Mouse (Mus musculus) megakaryocyte, embryonic 14.5 days (primary cell): ENCODE data around the gene Ctso. TPM values are rescaled to one million over a fixed set of nuclear protein-coding genes. Genes with fewer than 3 reads are reported as not detected.

Experiments used
- H3K27me3 ChIP-seq: replicated peaks from 2 replicates; pipeline ENCODE3; 2012; ENCODE audit warnings: inconsistent platforms
- H3K36me3 ChIP-seq: replicated peaks from 2 replicates; pipeline ENCODE3; 2012; ENCODE audit warnings: low read length, inconsistent platforms, mixed read lengths
- H3K4me1 ChIP-seq: 2 replicates; pipeline ENCODE4 v1.6.1; 2012; ENCODE audit warnings: inconsistent platforms
- H3K4me3 ChIP-seq: replicated peaks from 2 replicates; pipeline ENCODE3; 2012; ENCODE audit warnings: moderate library complexity, mild to moderate bottlenecking, inconsistent platforms
- H3K9me3 ChIP-seq: 2 replicates; pipeline ENCODE4 v1.6.1; 2012; ENCODE audit warnings: inconsistent platforms
- FLI1 ChIP-seq: IDR thresholded peaks from 2 replicates; pipeline ENCODE4 v1.6.1; 2012; ENCODE audit warnings: low read length, inconsistent platforms, mixed read lengths
- GATA1 ChIP-seq: IDR thresholded peaks from 3 replicates; pipeline ENCODE4 v1.6.1; 2012; ENCODE audit warnings: mixed read lengths, low read length, inconsistent platforms, borderline replicate concordance
- polyA plus RNA-seq: library from polyadenylated mRNA; stranded (reverse); fragments of >175 nt; gene quantifications from 2 replicates; pipeline ENCODE4 v1.2.3, GENCODE M21; 2012; ENCODE audit warnings: low replicate concordance; ENCODE audit not compliant: insufficient read depth

Ctso gene
- polyA plus RNA-seq, 1 experiment, result 3.7 TPM

- peaks cover 30% of the 10 kb centered on the region for H3K4me1 ChIP-seq
- H3K36me3 ChIP-seq, result peaks cover 3% of the 10 kb centered on the region
- H3K4me3 ChIP-seq, result no peak overlapping the region
- no peaks in the 10 kb centered on the region for H3K27me3 ChIP-seq
- peaks cover 3% of the 10 kb centered on the region; the same call in 1 of the 2 replicates for H3K9me3 ChIP-seq
- no peak for TF ChIP-seq GATA1
- no peak for TF ChIP-seq FLI1
Observed at GRCm38 (mm10) chr3:81985100-81985499, 52.7 kb downstream of the Ctso start.

GRCm38 (mm10) chr3:81986103-81986502 is 53.7 kb downstream of the Ctso start:
- H3K36me3 ChIP-seq, result peaks cover 3% of the 10 kb centered on the region
- H3K4me3 ChIP-seq, result no peak overlapping the region
- peaks cover 3% of the 10 kb centered on the region; the same call in 1 of the 2 replicates for H3K9me3 ChIP-seq
- H3K27me3 ChIP-seq, result no peaks in the 10 kb centered on the region
- peaks cover 37% of the 10 kb centered on the region for H3K4me1 ChIP-seq
- TF ChIP-seq GATA1, result no peak
- no peak for TF ChIP-seq FLI1

- TF ChIP-seq GATA1 (no peak), FLI1 (no peak)
- peaks cover 3% of the 10 kb centered on the region; the same call in 1 of the 2 replicates for H3K9me3 ChIP-seq
- H3K27me3 ChIP-seq, result no peaks in the 10 kb centered on the region
- peaks cover 37% of the 10 kb centered on the region for H3K4me1 ChIP-seq
- H3K36me3 ChIP-seq, result peaks cover 3% of the 10 kb centered on the region
- H3K4me3 ChIP-seq, result no peak overlapping the region
Observed at GRCm38 (mm10) chr3:81987628-81988027, 55.2 kb downstream of the Ctso start.

GRCm38 (mm10) chr3:81989692-81990141 is 57.3 kb downstream of the Ctso start:
- Histone ChIP-seq H3K9me3 (peaks cover 3% of the 10 kb centered on the region; the same call in 1 of the 2 replicates), H3K27me3 (no peaks in the 10 kb centered on the region)
- TF ChIP-seq FLI1 (no peak), GATA1 (no peak)

GRCm38 (mm10) chr3:81990531-81990930 is 58.1 kb downstream of the Ctso start:
- no peak overlapping the region for H3K4me3 ChIP-seq
- peaks cover 3% of the 10 kb centered on the region for H3K36me3 ChIP-seq
- H3K9me3 ChIP-seq, result peaks cover 3% of the 10 kb centered on the region; the same call in 1 of the 2 replicates
- TF ChIP-seq GATA1, result no peak
- no peaks in the 10 kb centered on the region for H3K27me3 ChIP-seq
- peaks cover 41% of the 10 kb centered on the region for H3K4me1 ChIP-seq

More at GRCm38 (mm10) chr3:81989692-81990141, 57.3 kb downstream of the Ctso start:
- Histone ChIP-seq H3K4me3 (peak overlapping the region; percentile 1), H3K4me1 (peaks cover 38% of the 10 kb centered on the region), H3K36me3 (peaks cover 3% of the 10 kb centered on the region)

GRCm38 (mm10) chr3:81995371-81995770 is 63.0 kb downstream of the Ctso start:
- no peaks in the 10 kb centered on the region for H3K9me3 ChIP-seq
- H3K4me3 ChIP-seq, result no peak overlapping the region
- H3K27me3 ChIP-seq, result no peaks in the 10 kb centered on the region
- no peaks in the 10 kb centered on the region for H3K36me3 ChIP-seq
- peaks cover 24% of the 10 kb centered on the region; the same call in 1 of the 2 replicates for H3K4me1 ChIP-seq
- TF ChIP-seq FLI1, result no peak
- TF ChIP-seq GATA1, result no peak

- Histone ChIP-seq H3K9me3 (no peaks in the 10 kb centered on the region), H3K27me3 (no peaks in the 10 kb centered on the region), H3K4me3 (no peak overlapping the region), H3K4me1 (peaks cover 19% of the 10 kb centered on the region; the same call in 1 of the 2 replicates), H3K36me3 (no peaks in the 10 kb centered on the region)
- TF ChIP-seq FLI1 (no peak), GATA1 (no peak)
Observed at GRCm38 (mm10) chr3:81995988-81996387, 63.6 kb downstream of the Ctso start.

Other genes with a start within 250 kb of the Ctso start
- not detected in 2 replicates for gene Tdo2, start 43.6 kb downstream of the Ctso start, polyA plus RNA-seq
- gene Asic5, start 49.7 kb downstream of the Ctso start, polyA plus RNA-seq, result not detected in 2 replicates
- gene Gucy1b1, start 142.1 kb downstream of the Ctso start, polyA plus RNA-seq, result 3.2 TPM in 1 of 2 replicates, not detected in the other
- gene Gucy1a1, start 213.2 kb downstream of the Ctso start, polyA plus RNA-seq, result 3.2 and 7.1 TPM in 2 replicates